ENCODE assay signal across 21 mouse cellular contexts in genomic region chr10:94962005-94962404, GRCm38 (mm10). TPM values are rescaled to one million over a fixed set of nuclear protein-coding genes. Genes with fewer than 3 reads are reported as not detected.
A peak's percentile ranks its signal among the peaks of the same experiment; 100 is the strongest.
DNase-seq lines count a peak whose midpoint lies in the region; ATAC-seq and TF ChIP-seq lines count a peak whose summit lies in the region.
"Had no signal": no experiment of that assay in that cellular context is flagged by ENCODE, and none has a peak within 500 bp of the region (broad histone marks: within the 10 kb centered on the region; RNA-seq: fewer than 3 reads in every experiment).

No protein-coding gene starts in this region.

- WGBS in midbrain, postnatal 0 days, result 81% methylated on average over 10 of the region's 10 CpGs
- 83% methylated on average over 10 of the region's 10 CpGs for WGBS in midbrain, embryonic 14.5 days
- WGBS in macrophage (ENCODE audit: missing documents), result 94% methylated on average over 10 of the region's 10 CpGs

- H3K27me3 ChIP-seq in midbrain, postnatal 0 days (ENCODE audit: insufficient read depth, low read length), result no peaks in the 10 kb centered on the region
- H3K27me3 ChIP-seq in midbrain, embryonic 14.5 days (ENCODE audit: control insufficient read depth, insufficient read depth, low read length), result no peaks in the 10 kb centered on the region
- H3K27me3 ChIP-seq: forebrain, embryonic 13.5 days had no signal

- no peak overlapping the region for H3K27ac ChIP-seq in midbrain, postnatal 0 days (ENCODE audit: low read depth, low read length)
- no peak overlapping the region for H3K27ac ChIP-seq in midbrain, embryonic 14.5 days (replicated peaks; ENCODE audit: low read depth, low read length)
- H3K27ac ChIP-seq in macrophage, result peak overlapping the region; percentile 55; the same call in 1 of the 2 replicates
- H3K27ac ChIP-seq: forebrain, embryonic 13.5 days; hindbrain, embryonic 10.5 days; left cerebral cortex, adult 2 months; midbrain, embryonic 12.5 days had no signal

- no peaks in the 10 kb centered on the region for H3K4me1 ChIP-seq in midbrain, postnatal 0 days (ENCODE audit: insufficient read depth, low read length)
- no peaks in the 10 kb centered on the region for H3K4me1 ChIP-seq in midbrain, embryonic 14.5 days (ENCODE audit: control insufficient read depth, insufficient read depth, low read length)
- H3K4me1 ChIP-seq: hindbrain, embryonic 10.5 days; midbrain, embryonic 12.5 days had no signal

- no peak for DNase-seq in midbrain, postnatal 0 days (ENCODE audit: low spot score)
- DNase-seq in midbrain, embryonic 14.5 days, result no peak
- peak; percentile 86 for DNase-seq in R1 (ENCODE audit: low read depth, low spot score)
- no peak for DNase-seq in thymus, postnatal 10 days (ENCODE audit: low spot score in 2 of 2)
- no peak for DNase-seq in frontal cortex, adult 2 months (ENCODE audit: extremely low spot score in 1 of 2, low spot score in 1 of 2)
- DNase-seq: cerebellum, adult 9-10 months; gastrocnemius, postnatal 36 days; kidney, adult 9 months; kidney, postnatal 36 days; layer of hippocampus, adult 9-11 months; right cerebral cortex, postnatal 14 days; spleen, adult 18-20 months had no signal

- no peaks in the 10 kb centered on the region for H3K79me2 ChIP-seq in macrophage (ENCODE audit: inconsistent target)

- ATAC-seq in midbrain, postnatal 0 days (ENCODE audit: low FRiP score), result peak; percentile 56; the same call in 1 of the 2 replicates
- ATAC-seq in midbrain, embryonic 14.5 days (ENCODE audit: low FRiP score, low TSS enrichment), result no peak
- no peak for ATAC-seq in monocyte, adult 5-6 weeks (replicated peaks; ENCODE audit: insufficient number of reproducible peaks, low FRiP score, low TSS enrichment, poor library complexity, severe bottlenecking)
- ATAC-seq: CD4-positive, CD25-positive, alpha-beta regulatory T cell, adult 4 months; forebrain, embryonic 13.5 days had no signal

- no peak overlapping the region for H3K4me2 ChIP-seq in midbrain, postnatal 0 days (ENCODE audit: low read depth, low read length, poor library complexity, severe bottlenecking)
- no peak overlapping the region for H3K4me2 ChIP-seq in midbrain, embryonic 14.5 days (ENCODE audit: low read length)
- H3K4me2 ChIP-seq: forebrain, embryonic 13.5 days; midbrain, embryonic 12.5 days had no signal

- TF ChIP-seq CTCF in midbrain, postnatal 0 days (IDR thresholded peaks at IDR 0.05), result no peak

- no peak overlapping the region for H3K4me3 ChIP-seq in midbrain, postnatal 0 days (ENCODE audit: low read depth, low read length)
- no peak overlapping the region for H3K4me3 ChIP-seq in midbrain, embryonic 14.5 days (replicated peaks; ENCODE audit: low read depth, low read length)
- H3K4me3 ChIP-seq in macrophage (ENCODE audit: inconsistent target), result no peak overlapping the region
- H3K4me3 ChIP-seq: forebrain, embryonic 13.5 days; hindbrain, embryonic 10.5 days; left cerebral cortex, adult 2 months; midbrain, embryonic 12.5 days; myocyte had no signal

- no peaks in the 10 kb centered on the region for H3K9me3 ChIP-seq in midbrain, postnatal 0 days (ENCODE audit: low read length)
- H3K9me3 ChIP-seq in midbrain, embryonic 14.5 days (ENCODE audit: control insufficient read depth, low read length), result 0 out of 2 replicates have a peak, but pooled peaks cover 6% of the 10 kb centered on the region
- H3K9me3 ChIP-seq: G1E had no signal

- H3K36me3 ChIP-seq in midbrain, postnatal 0 days (ENCODE audit: insufficient read depth, low read length), result no peaks in the 10 kb centered on the region
- no peaks in the 10 kb centered on the region for H3K36me3 ChIP-seq in midbrain, embryonic 14.5 days (ENCODE audit: control insufficient read depth, insufficient read depth, low read length)
- no peaks in the 10 kb centered on the region for H3K36me3 ChIP-seq in macrophage (ENCODE audit: inconsistent target)
- H3K36me3 ChIP-seq: G1E; hindbrain, embryonic 10.5 days; midbrain, embryonic 12.5 days had no signal

- no peak overlapping the region for H3K9ac ChIP-seq in midbrain, postnatal 0 days (replicated peaks; ENCODE audit: low read length, poor library complexity, severe bottlenecking)
- no peak overlapping the region for H3K9ac ChIP-seq in midbrain, embryonic 14.5 days (replicated peaks; ENCODE audit: low read length)
- H3K9ac ChIP-seq: forebrain, embryonic 13.5 days; midbrain, embryonic 12.5 days had no signal

RNA-seq across cellular contexts. Expression of gene Plxnc1, which starts 17.4 kb away (rescaled TPM):
- total RNA-seq in midbrain, postnatal 0 days (2014; rRNA removed), result 78.5 and 79.5 TPM in 2 replicates
- 11.2 and 12.9 TPM in 2 replicates for polyA plus RNA-seq in midbrain, postnatal 0 days (2015; fragmentation: Nextera tagmentation; extraction: Ambion mirVana)
- 23.0 and 23.4 TPM in 2 replicates for polyA plus RNA-seq in midbrain, embryonic 14.5 days (2014; fragmentation: Nextera tagmentation; extraction: Ambion mirVana)
- 100 to 1,000 TPM in 19 of 26 experiments, 10 to 100 TPM in 7; 52.3 to 498 (median 189) TPM for total RNA-seq in macrophage (2018; cell fraction: chromatin; rRNA removed)
- 100 to 1,000 TPM in 13 of 26 experiments, 10 to 100 TPM in 13; 46.6 to 206 (median 101) TPM for total RNA-seq in macrophage (2018; cell fraction: cytosol; rRNA removed)
- total RNA-seq in macrophage (2018; cell fraction: nucleus; rRNA removed), result 100 to 1,000 TPM in 22 of 26 experiments, 10 to 100 TPM in 4; 64.0 to 351 (median 144) TPM
- 55.1 to 117 TPM (median 105 TPM) in 3 replicates for polyA plus RNA-seq in macrophage (2018)
- total RNA-seq in monocyte, adult 5-6 weeks (2017), result 16.6 to 34.4 TPM (median 24.1 TPM) in 3 replicates
- polyA plus RNA-seq in frontal cortex, adult 2 months (2012; rRNA removed), result 15.0 and 16.7 TPM in 2 replicates
- polyA plus RNA-seq: myocyte had no signal
